Mouse (Mus musculus) ES-E14 (cell line): ENCODE results near the gene Myo3b. TPM values are rescaled to one million over a fixed set of nuclear protein-coding genes. Genes with fewer than 3 reads are reported as not detected.

ENCODE experiments used
- DNase-seq: peaks from one replicate; pipeline ENCODE4 v3.0.0-alpha.2; 2013; ENCODE audit warnings: low read depth, low spot score
- H3K27ac ChIP-seq: 2 replicates; pipeline ENCODE4 v1.5.1; 2012; ENCODE audit warnings: low read depth, mild to moderate bottlenecking, low read length, moderate library complexity, mixed read lengths; ENCODE audit not compliant: poor library complexity, insufficient read depth, severe bottlenecking
- H3K36me3 ChIP-seq: 2 replicates; pipeline ENCODE4 v1.6.1; 2012; ENCODE audit warnings: mild to moderate bottlenecking, low read length, moderate library complexity, mixed read lengths; ENCODE audit not compliant: control insufficient read depth, poor library complexity, insufficient read depth, severe bottlenecking
- H3K4me1 ChIP-seq, 2 experiments: fragments of 150-350 bp in 1 of 2; sonication (generic) in 1 of 2; 2 replicates each; pipeline ENCODE4 v1.6.1; 2012; ENCODE audit warnings: low read length in 2 of 2, mild to moderate bottlenecking in 1 of 2, mixed read lengths in 1 of 2; ENCODE audit not compliant: control insufficient read depth in 2 of 2, insufficient read depth in 2 of 2, poor library complexity in 1 of 2
- H3K4me3 ChIP-seq, 2 experiments: fragments of 150-350 bp in 1 of 2; sonication (generic) in 1 of 2; 2 replicates each; pipeline ENCODE4 v1.5.1; 2012; ENCODE audit warnings: low read length in 2 of 2, low read depth in 1 of 2, mild to moderate bottlenecking in 1 of 2, mixed read lengths in 1 of 2; ENCODE audit not compliant: insufficient read depth in 1 of 2, poor library complexity in 1 of 2, severe bottlenecking in 1 of 2
- H3K9ac ChIP-seq: 2 replicates; pipeline ENCODE4 v1.6.1; 2012; ENCODE audit warnings: low read depth, mild to moderate bottlenecking, low read length, mixed read lengths; ENCODE audit not compliant: poor library complexity, insufficient read depth, severe bottlenecking
- H3K9me3 ChIP-seq: fragments of 150-350 bp; sonication (generic); 2 replicates; pipeline ENCODE4 v1.6.1; 2012; ENCODE audit warnings: low read depth, mild to moderate bottlenecking, low read length; ENCODE audit not compliant: control insufficient read depth, insufficient read depth
- CHD2 ChIP-seq: IDR thresholded peaks from 2 replicates; pipeline ENCODE4 v1.6.1; 2014; ENCODE audit warnings: mild to moderate bottlenecking, low read depth, low read length, inconsistent platforms
- HCFC1 ChIP-seq: IDR thresholded peaks from 2 replicates; pipeline ENCODE4 v1.6.1; 2012; ENCODE audit warnings: low read length, inconsistent platforms, borderline replicate concordance; ENCODE audit not compliant: insufficient read depth
- MAFK ChIP-seq: IDR thresholded peaks from 2 replicates; pipeline ENCODE4 v1.6.1; 2014; ENCODE audit warnings: mild to moderate bottlenecking, low read depth, low read length, inconsistent platforms; ENCODE audit not compliant: insufficient read depth
- ZC3H11A ChIP-seq: IDR thresholded peaks from 2 replicates; pipeline ENCODE4 v1.6.1; 2012; ENCODE audit warnings: low read depth, mild to moderate bottlenecking, inconsistent platforms, low read length, borderline replicate concordance
- ZNF384 ChIP-seq: IDR thresholded peaks from 2 replicates; pipeline ENCODE4 v1.6.1; 2012; ENCODE audit warnings: low read depth, low read length, inconsistent platforms
- in situ Hi-C, 2 experiments: fragments of 600-800 bp; cut with MboI; formaldehyde crosslinking; loops; one replicate each; pipeline ENCODE4 v1.15.1; 2025; ENCODE audit warnings: low sequenced_read_pairs in 2 of 2, inconsistent platforms in 1 of 2; ENCODE audit not compliant: unreplicated experiment in 2 of 2
- total RNA-seq: library from RNA; depleted of rRNA; stranded (reverse); fragments of 300-350 nt; gene quantifications from 2 replicates; pipeline ENCODE4 v1.2.3, GENCODE M21; 2012

Gene Myo3b
- total RNA-seq, 1 experiment, result 0.13 TPM

GRCm38 (mm10) chr2:70024454-70024853 lies 14.5 kb upstream of the Myo3b start:
- H3K9ac ChIP-seq, result no peak overlapping the region
- H3K27ac ChIP-seq, result no peak overlapping the region
- H3K9me3 ChIP-seq, result no peaks in the 10 kb centered on the region
- DNase-seq, result no peak
- H3K4me1 ChIP-seq, result no peaks in the 10 kb centered on the region
- TF ChIP-seq CHD2, result no peak
- in situ Hi-C loops, result no loop called here
- H3K4me3 ChIP-seq, result no peak overlapping the region
- no peaks in the 10 kb centered on the region; the same call in none of the 2 replicates for H3K36me3 ChIP-seq

GRCm38 (mm10) chr2:70025711-70026110 lies 13.2 kb upstream of the Myo3b start:
- no peaks in the 10 kb centered on the region for H3K9me3 ChIP-seq
- no peaks in the 10 kb centered on the region for H3K4me1 ChIP-seq
- TF ChIP-seq ZNF384 (no peak), ZC3H11A (no peak), HCFC1 (no peak), MAFK (no peak), CHD2 (no peak)
- no peaks in the 10 kb centered on the region; the same call in none of the 2 replicates for H3K36me3 ChIP-seq
- no peak overlapping the region for H3K27ac ChIP-seq
- in situ Hi-C loops, result no loop called here
- H3K4me3 ChIP-seq, result no peak overlapping the region
- no peak for DNase-seq
- H3K9ac ChIP-seq, result no peak overlapping the region

DNA sequence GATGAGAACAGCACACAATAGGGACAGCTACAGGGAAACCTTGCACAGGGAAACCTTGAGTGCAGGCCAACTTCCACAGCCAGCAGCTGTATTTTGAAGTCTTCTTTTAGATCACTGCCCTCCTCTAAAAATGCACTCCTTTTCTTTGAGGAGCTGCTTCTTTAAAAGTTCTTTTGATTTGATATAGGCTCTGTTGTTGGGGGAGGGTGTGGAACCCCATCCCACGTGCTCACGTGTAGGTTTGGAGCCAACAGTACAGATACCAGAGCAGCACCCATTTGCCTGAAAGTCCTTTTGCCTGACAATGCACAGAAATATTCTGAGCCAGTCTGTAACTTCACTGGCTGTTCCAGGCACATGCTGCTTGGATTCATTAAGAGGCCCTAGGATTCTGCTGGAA lies 7.5 kb upstream of the Myo3b start:
- Histone ChIP-seq H3K9ac (no peak overlapping the region), H3K4me1 (no peaks in the 10 kb centered on the region), H3K36me3 (no peaks in the 10 kb centered on the region), H3K4me3 (no peak overlapping the region), H3K27ac (no peak overlapping the region), H3K9me3 (no peaks in the 10 kb centered on the region)
- TF ChIP-seq ZC3H11A, result no peak
- TF ChIP-seq ZNF384, result no peak
- no peak for TF ChIP-seq CHD2
- no peak for TF ChIP-seq MAFK
- no peak for TF ChIP-seq HCFC1
- no peak for DNase-seq
- in situ Hi-C loops, result no loop called here

DNA sequence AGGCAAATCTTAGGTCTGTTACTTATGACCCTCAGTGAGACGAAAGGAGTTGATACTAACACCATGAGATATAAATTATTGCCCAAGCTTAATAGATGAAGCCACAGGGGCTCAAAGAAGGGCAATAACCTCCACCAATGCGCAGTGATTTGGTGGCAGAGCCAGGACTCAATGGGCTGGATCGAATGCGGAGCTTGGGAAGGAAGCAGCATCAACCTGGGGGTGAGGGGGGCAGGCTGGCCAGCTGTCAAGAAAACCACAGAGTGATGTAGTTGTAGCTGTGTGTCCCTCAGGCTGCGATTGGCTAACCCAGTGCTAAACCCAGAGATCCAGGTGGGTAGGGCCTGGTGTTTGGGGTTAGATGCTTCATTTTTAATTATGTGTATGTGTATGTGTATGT lies 4.0 kb upstream of the Myo3b start:
- DNase-seq, result no peak
- Histone ChIP-seq H3K9ac (no peak overlapping the region), H3K9me3 (no peaks in the 10 kb centered on the region), H3K36me3 (no peaks in the 10 kb centered on the region), H3K4me1 (peaks cover 0 to 2% of the 10 kb centered on the region in 2 experiments; a peak in 1 of 4 replicates), H3K4me3 (no peak overlapping the region), H3K27ac (no peak overlapping the region)
- in situ Hi-C loops, result no loop called here
- TF ChIP-seq MAFK (no peak), CHD2 (no peak), HCFC1 (no peak), ZNF384 (no peak), ZC3H11A (no peak)

DNA sequence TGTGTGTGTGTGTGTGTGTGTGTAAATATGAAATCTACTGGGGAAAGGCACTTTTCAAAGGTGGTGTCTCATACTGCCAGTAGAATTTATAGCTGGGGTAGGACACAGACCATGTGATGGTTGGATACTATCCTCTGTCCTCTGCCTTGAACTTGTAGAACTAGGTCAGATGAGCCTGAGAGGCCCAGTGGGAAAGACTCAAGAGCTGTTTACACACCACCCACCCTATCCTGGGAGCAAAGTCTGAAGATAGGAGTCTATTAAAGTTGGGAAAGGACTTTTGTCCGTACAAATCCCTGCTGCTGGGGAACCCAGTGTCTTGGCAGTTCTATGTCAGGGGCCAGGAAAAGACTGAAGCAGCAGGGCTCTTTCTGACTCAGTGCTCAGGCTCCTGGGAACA lies 3.6 kb upstream of the Myo3b start:
- no peak overlapping the region for H3K9ac ChIP-seq
- no peak for DNase-seq
- TF ChIP-seq HCFC1, result no peak
- no peak for TF ChIP-seq ZC3H11A
- no peak for TF ChIP-seq ZNF384
- TF ChIP-seq MAFK, result no peak
- TF ChIP-seq CHD2, result no peak
- no peaks in the 10 kb centered on the region for H3K9me3 ChIP-seq
- in situ Hi-C loops, result no loop called here
- H3K36me3 ChIP-seq, result no peaks in the 10 kb centered on the region
- H3K4me3 ChIP-seq, result no peak overlapping the region
- H3K4me1 ChIP-seq, result peaks cover 0 to 2% of the 10 kb centered on the region in 2 experiments; a peak in 1 of 4 replicates
- no peak overlapping the region for H3K27ac ChIP-seq
